Mouse (Mus musculus): ENCODE data around the gene Mtrr. TPM values are rescaled to one million over a fixed set of nuclear protein-coding genes. Genes with fewer than 3 reads are reported as not detected.

Gene Mtrr
- total RNA-seq (2015; ENCODE audit: low replicate concordance) (2.9 and 7.9 TPM in 2 replicates), total RNA-seq (2017; ENCODE audit: low replicate concordance) (8.2 and 8.6 TPM in 2 replicates)

- peak; percentile 85 for ATAC-seq (replicated peaks; ENCODE audit: low FRiP score, poor library complexity, severe bottlenecking)
These were observed at the start of gene Mtrr, which contains the start of gene Fastkd3 for GRCm38 (mm10) chr13:68581747-68582516. TSS of gene Mtrr (minus strand) at chr13:68582149. TSS of gene Fastkd3 (plus strand) at chr13:68582234.

- ATAC-seq (replicated peaks; ENCODE audit: low FRiP score, poor library complexity, severe bottlenecking): no peak
These were observed 45.1 kb upstream of the Mtrr start for GRCm38 (mm10) chr13:68627041-68627440.

GRCm38 (mm10) chr13:68622792-68623191, 40.8 kb upstream of the Mtrr start:
- ATAC-seq (replicated peaks; ENCODE audit: low FRiP score, poor library complexity, severe bottlenecking): no peak

GRCm38 (mm10) chr13:68607652-68608405, 25.9 kb upstream of the Mtrr start:
- no peak for ATAC-seq (replicated peaks; ENCODE audit: low FRiP score, poor library complexity, severe bottlenecking)

- no peak for ATAC-seq (replicated peaks; ENCODE audit: low FRiP score, poor library complexity, severe bottlenecking)
These were observed 23.8 kb upstream of the Mtrr start for GRCm38 (mm10) chr13:68605689-68606126.

- no peak for ATAC-seq (replicated peaks; ENCODE audit: low FRiP score, poor library complexity, severe bottlenecking)
These were observed 21.1 kb upstream of the Mtrr start for GRCm38 (mm10) chr13:68603085-68603484.

- no peak for ATAC-seq (replicated peaks; ENCODE audit: low FRiP score, poor library complexity, severe bottlenecking)
These were observed 19.2 kb upstream of the Mtrr start for GRCm38 (mm10) chr13:68601184-68601583.

GRCm38 (mm10) chr13:68598953-68599352, 17.0 kb upstream of the Mtrr start:
- no peak for ATAC-seq (replicated peaks; ENCODE audit: low FRiP score, poor library complexity, severe bottlenecking)

GRCm38 (mm10) chr13:68597667-68598066, 15.7 kb upstream of the Mtrr start:
- ATAC-seq (replicated peaks; ENCODE audit: low FRiP score, poor library complexity, severe bottlenecking): no peak; the same call in 1 of the 2 replicates

- ATAC-seq (replicated peaks; ENCODE audit: low FRiP score, poor library complexity, severe bottlenecking): no peak
These were observed 15.2 kb upstream of the Mtrr start, which contains the start of gene 1700001L19Rik for GRCm38 (mm10) chr13:68597199-68597598. TSS of gene 1700001L19Rik (plus strand) at chr13:68597421.

- ATAC-seq (replicated peaks; ENCODE audit: low FRiP score, poor library complexity, severe bottlenecking): no peak
These were observed 11.8 kb upstream of the Mtrr start for GRCm38 (mm10) chr13:68593797-68594196.

- no peak for ATAC-seq (replicated peaks; ENCODE audit: low FRiP score, poor library complexity, severe bottlenecking)
These were observed 6.4 kb upstream of the Mtrr start for GRCm38 (mm10) chr13:68588352-68588751.

- ATAC-seq (replicated peaks; ENCODE audit: low FRiP score, poor library complexity, severe bottlenecking): no peak
These were observed 3.5 kb upstream of the Mtrr start for GRCm38 (mm10) chr13:68585441-68585840.

GRCm38 (mm10) chr13:68583961-68584360, 2.0 kb upstream of the Mtrr start:
- ATAC-seq (replicated peaks; ENCODE audit: low FRiP score, poor library complexity, severe bottlenecking): no peak

GRCm38 (mm10) chr13:68582517-68582780, 500 bp upstream of the Mtrr start:
- no peak for ATAC-seq (replicated peaks; ENCODE audit: low FRiP score, poor library complexity, severe bottlenecking)

- no peak for ATAC-seq (replicated peaks; ENCODE audit: low FRiP score, poor library complexity, severe bottlenecking)
These were observed 736 bp downstream of the Mtrr start for GRCm38 (mm10) chr13:68581086-68581740.

GRCm38 (mm10) chr13:68577945-68578344, 4.0 kb downstream of the Mtrr start:
- no peak for ATAC-seq (replicated peaks; ENCODE audit: low FRiP score, poor library complexity, severe bottlenecking)

GRCm38 (mm10) chr13:68574398-68574797, 7.6 kb downstream of the Mtrr start:
- ATAC-seq (replicated peaks; ENCODE audit: low FRiP score, poor library complexity, severe bottlenecking): no peak

- no peak for ATAC-seq (replicated peaks; ENCODE audit: low FRiP score, poor library complexity, severe bottlenecking)
These were observed 8.7 kb downstream of the Mtrr start for GRCm38 (mm10) chr13:68572966-68573913.
